Mouse (Mus musculus) lung, postnatal 14 days (tissue): ENCODE data around the gene Gm21943.
"Not testable (repeated sequence)": the region's sequence is repeated elsewhere in the genome, so short reads cannot be mapped to it uniquely, and the experiment has no call there.

Experiments used
- DNase-seq: peaks from one replicate; pipeline ENCODE4 v3.0.0; 2021

The Gm21943 gene

GRCm38 (mm10) chrY:57533644-57534043, at the start of gene Gm21943:
Gene Gm21943, minus strand, starts transcription at chrY:57533744.
- DNase-seq: not testable (repeated sequence)
